Mouse (Mus musculus): ENCODE data around the gene Gsdma2. TPM values are rescaled to one million over a fixed set of nuclear protein-coding genes. Genes with fewer than 3 reads are reported as not detected.

Gsdma2 gene
- total RNA-seq, 2 experiments from 2014 or later, result 1.7 TPM; not detected in 1

- intact Hi-C loops (cut with DNase I), result no loop called here
Observed at GRCm38 (mm10) chr11:98696454-98697216, 50.1 kb downstream of the Gsdma2 start.

GRCm38 (mm10) chr11:98697225-98697624 lies 50.7 kb downstream of the Gsdma2 start:
- intact Hi-C loops (cut with DNase I), result no loop called here
- no peak for DNase-seq

More at GRCm38 (mm10) chr11:98696454-98697216, 50.1 kb downstream of the Gsdma2 start:
- no peak for DNase-seq

GRCm38 (mm10) chr11:98698849-98699640 lies 52.5 kb downstream of the Gsdma2 start:
- DNase-seq, result no peak
- intact Hi-C loops (cut with DNase I), result no loop called here

GRCm38 (mm10) chr11:98699911-98700310 lies 53.4 kb downstream of the Gsdma2 start:
- DNase-seq, result peak; percentile 66 to 77

GRCm38 (mm10) chr11:98701213-98701670 lies 54.7 kb downstream of the Gsdma2 start, which contains the start of gene Csf3:
Gene Csf3, plus strand, starts transcription at chr11:98701263.
- no peak for DNase-seq
- intact Hi-C loops (cut with DNase I), result loop anchor here (2.0 to 5.0 kb wide), 3 partner anchors 86 to 211 kb away; no protein-coding TSS in a partner anchor

More at GRCm38 (mm10) chr11:98699911-98700310, 53.4 kb downstream of the Gsdma2 start:
- intact Hi-C loops (cut with DNase I), result loop anchor here (2.0 to 5.0 kb wide), 3 partner anchors 87 to 212 kb away; no protein-coding TSS in a partner anchor

- DNase-seq, result no peak
- intact Hi-C loops (cut with DNase I), result loop anchor here (5.0 kb wide), 1 partner anchor 210 kb away; no protein-coding TSS in a partner anchor
Observed at GRCm38 (mm10) chr11:98702323-98702722, 55.8 kb downstream of the Gsdma2 start.

- DNase-seq, result no peak
- intact Hi-C loops (cut with DNase I), result no loop called here
Observed at GRCm38 (mm10) chr11:98705021-98705420, 58.5 kb downstream of the Gsdma2 start.

Other genes with a start within 250 kb of the Gsdma2 start
- 1 to 10 TPM; 1.8 to 2.2 TPM for gene Pgap3, start 246.3 kb upstream of the Gsdma2 start, total RNA-seq (2021)
- 1 to 10 TPM; 1.8 to 2.9 TPM for gene Erbb2, start 234.3 kb upstream of the Gsdma2 start, total RNA-seq (2021)
- gene Mien1, start 207.8 kb upstream of the Gsdma2 start, total RNA-seq (2021), result 10 to 100 TPM; 27.2 to 36.5 TPM
- not detected for gene Grb7, start 200.4 kb upstream of the Gsdma2 start, total RNA-seq (2021)
- 1 to 10 TPM in 1 of 2 experiments, not detected in 1; 1.3 TPM for gene Ikzf3, start 100.7 kb upstream of the Gsdma2 start, total RNA-seq (2021)
- not detected for gene Zpbp2, start 95.7 kb upstream of the Gsdma2 start, total RNA-seq (2021)
- gene Ormdl3, start 59.4 kb upstream of the Gsdma2 start, total RNA-seq (2021), result 10 to 100 TPM; 20.9 to 24.0 TPM
- gene Lrrc3c, start 48.5 kb upstream of the Gsdma2 start, total RNA-seq (2021), result not detected
- 1 to 10 TPM; 3.0 to 4.2 TPM for gene Gm12355, start 21.1 kb upstream of the Gsdma2 start, total RNA-seq (2021)
- gene Gsdma3, start 20.4 kb upstream of the Gsdma2 start, total RNA-seq (2021), result 10 to 100 TPM in 1 of 2 experiments, 1 to 10 TPM in 1; 1.8 to 22.5 TPM
- gene Gsdma, start 17.6 kb downstream of the Gsdma2 start, total RNA-seq (2021), result under 1 TPM; 0.31 to 0.76 TPM
- gene Psmd3, start 35.8 kb downstream of the Gsdma2 start, total RNA-seq (2021), result 10 to 100 TPM; 88.1 to 91.9 TPM
- gene Csf3, start 54.5 kb downstream of the Gsdma2 start, total RNA-seq (2021), result not detected
- gene Med24, start 82.7 kb downstream of the Gsdma2 start, total RNA-seq (2021), result 10 to 100 TPM; 41.4 to 41.9 TPM
- 10 to 100 TPM; 72.6 to 75.7 TPM for gene Thra, start 93.9 kb downstream of the Gsdma2 start, total RNA-seq (2021)
- gene Nr1d1, start 128.6 kb downstream of the Gsdma2 start, total RNA-seq (2021), result 100 to 1,000 TPM in 1 of 2 experiments, 10 to 100 TPM in 1; 86.6 to 139 TPM
- 10 to 100 TPM; 49.0 to 51.4 TPM for gene Msl1, start 148.8 kb downstream of the Gsdma2 start, total RNA-seq (2021)
- gene Casc3, start 158.1 kb downstream of the Gsdma2 start, total RNA-seq (2021), result 10 to 100 TPM; 14.2 to 21.4 TPM
- gene Rapgefl1, start 190.0 kb downstream of the Gsdma2 start, total RNA-seq (2021), result under 1 TPM; 0.12 to 0.15 TPM
- gene Wipf2, start 216.9 kb downstream of the Gsdma2 start, total RNA-seq (2021), result 1 to 10 TPM; 5.6 to 6.7 TPM